Mouse (Mus musculus) myocyte (in vitro differentiated cells): Measurements from ENCODE around the gene Synrg.

Experiments used
- MAX ChIP-seq: IDR thresholded peaks from one replicate; pipeline ENCODE4 v1.6.1; 2011; ENCODE audit warnings: low read depth, mild to moderate bottlenecking, control low read depth
- POLR2A ChIP-seq: IDR thresholded peaks from one replicate; pipeline ENCODE4 v1.6.1; 2011; ENCODE audit warnings: low read depth, mild to moderate bottlenecking, control low read depth, moderate library complexity; ENCODE audit not compliant: insufficient read length
- SRF ChIP-seq: IDR thresholded peaks from one replicate; pipeline ENCODE4 v1.6.1; 2011; ENCODE audit warnings: low read depth; ENCODE audit not compliant: control insufficient read depth, insufficient read length
- TCF12 ChIP-seq: IDR thresholded peaks from one replicate; pipeline ENCODE4 v1.6.1; 2011; ENCODE audit warnings: mild to moderate bottlenecking, control low read depth; ENCODE audit not compliant: poor library complexity, insufficient read depth, severe bottlenecking

DNA sequence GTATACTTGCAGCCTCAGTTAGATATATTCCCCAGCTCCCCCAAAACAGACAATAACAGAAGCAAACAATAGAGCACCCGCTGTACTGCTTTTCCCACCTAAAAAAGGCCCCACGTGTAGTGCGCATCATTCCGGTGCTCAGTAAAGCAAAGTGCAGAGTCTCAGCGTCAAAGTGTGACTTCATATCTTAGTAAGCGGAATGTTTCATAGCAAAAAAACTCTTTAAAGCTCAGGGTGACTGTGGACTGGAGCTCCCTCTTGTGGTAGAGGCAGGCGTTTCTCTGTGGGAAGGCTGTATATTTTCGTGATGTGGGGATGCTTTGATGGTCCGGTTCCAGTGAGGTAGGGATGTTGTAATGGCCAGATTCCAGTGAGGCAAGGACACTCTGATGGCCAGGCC, 67.7 kb downstream of the Synrg start:
- no peak for TF ChIP-seq MAX
- no peak for TF ChIP-seq TCF12
- no peak for TF ChIP-seq POLR2A
- TF ChIP-seq SRF: no peak
